Mouse (Mus musculus): ENCODE measurements around the gene Phb2. TPM values are rescaled to one million over a fixed set of nuclear protein-coding genes. Genes with fewer than 3 reads are reported as not detected.
A peak's percentile ranks its signal among the peaks of the same experiment; 100 is the strongest.

Phb2 gene
- polyA plus RNA-seq, 1 experiment from 2014 or later: 308 TPM

GRCm38 (mm10) chr6:124744755-124745321, 32.7 kb downstream of the Phb2 start:
- Histone ChIP-seq H3K36me3 (replicated peaks; ENCODE audit: insufficient read depth, low read length) (peaks cover 9% of the 10 kb centered on the region), H3K4me1 (ENCODE audit: insufficient read depth) (peaks cover 28% of the 10 kb centered on the region), H3K4me2 (ENCODE audit: low read depth, low read length) (peak overlapping the region; percentile 96), H3K27me3 (ENCODE audit: insufficient read depth, low read length) (no peaks in the 10 kb centered on the region), H3K9ac (replicated peaks) (peak overlapping the region; percentile 26; the same call in 1 of the 2 replicates), H3K27ac (ENCODE audit: low read depth) (no peak overlapping the region), H3K9me3 (ENCODE audit: low read length) (no peaks in the 10 kb centered on the region), H3K4me3 (ENCODE audit: low read depth, low read length) (peak overlapping the region; percentile 63)
- TF ChIP-seq CTCF (IDR thresholded peaks at IDR 0.05; ENCODE audit: low read depth): no peak
- TF ChIP-seq EP300 (IDR thresholded peaks at IDR 0.05; ENCODE audit: low read depth): no peak
- no peak for ATAC-seq
- no peak for DNase-seq
- WGBS (ENCODE audit: insufficient replicate concordance): 72% methylated on average over 26 of the region's 26 CpGs

- Histone ChIP-seq H3K4me3 (ENCODE audit: low read depth, low read length) (peak overlapping the region; percentile 63), H3K4me1 (ENCODE audit: insufficient read depth) (peaks cover 21% of the 10 kb centered on the region), H3K27ac (ENCODE audit: low read depth) (peak overlapping the region; percentile 91), H3K9ac (replicated peaks) (peak overlapping the region; percentile 82), H3K9me3 (ENCODE audit: low read length) (no peaks in the 10 kb centered on the region), H3K27me3 (ENCODE audit: insufficient read depth, low read length) (no peaks in the 10 kb centered on the region), H3K36me3 (replicated peaks; ENCODE audit: insufficient read depth, low read length) (peaks cover 9% of the 10 kb centered on the region), H3K4me2 (ENCODE audit: low read depth, low read length) (peak overlapping the region; percentile 96)
- under 1% methylated on average over 85 of the region's 85 CpGs for WGBS (ENCODE audit: insufficient replicate concordance)
- DNase-seq (peak; percentile 95), ATAC-seq (peak; percentile 88)
- TF ChIP-seq CTCF (IDR thresholded peaks at IDR 0.05; ENCODE audit: low read depth) (peak; percentile 96), EP300 (IDR thresholded peaks at IDR 0.05; ENCODE audit: low read depth) (no peak)
These were observed 33.6 kb downstream of the Phb2 start for GRCm38 (mm10) chr6:124745490-124746295.

- DNase-seq (no peak), ATAC-seq (no peak)
- Histone ChIP-seq H3K4me3 (ENCODE audit: low read depth, low read length) (peak overlapping the region; percentile 63), H3K4me1 (ENCODE audit: insufficient read depth) (peaks cover 22% of the 10 kb centered on the region), H3K27me3 (ENCODE audit: insufficient read depth, low read length) (no peaks in the 10 kb centered on the region), H3K9me3 (ENCODE audit: low read length) (no peaks in the 10 kb centered on the region), H3K9ac (replicated peaks) (peak overlapping the region; percentile 82), H3K4me2 (ENCODE audit: low read depth, low read length) (peak overlapping the region; percentile 96), H3K36me3 (replicated peaks; ENCODE audit: insufficient read depth, low read length) (peaks cover 9% of the 10 kb centered on the region), H3K27ac (ENCODE audit: low read depth) (peak overlapping the region; percentile 91)
- TF ChIP-seq CTCF (IDR thresholded peaks at IDR 0.05; ENCODE audit: low read depth) (no peak), EP300 (IDR thresholded peaks at IDR 0.05; ENCODE audit: low read depth) (no peak)
- 27% methylated on average over 8 of the region's 8 CpGs for WGBS (ENCODE audit: insufficient replicate concordance)
These were observed 34.1 kb downstream of the Phb2 start for GRCm38 (mm10) chr6:124746296-124746605.

GRCm38 (mm10) chr6:124746654-124747632, 34.8 kb downstream of the Phb2 start:
- TF ChIP-seq EP300 (IDR thresholded peaks at IDR 0.05; ENCODE audit: low read depth): no peak
- no peak for TF ChIP-seq CTCF (IDR thresholded peaks at IDR 0.05; ENCODE audit: low read depth)
- peak overlapping the region; percentile 82 for H3K9ac ChIP-seq (replicated peaks)
- H3K36me3 ChIP-seq (replicated peaks; ENCODE audit: insufficient read depth, low read length): peaks cover 9% of the 10 kb centered on the region
- peaks cover 19% of the 10 kb centered on the region for H3K4me1 ChIP-seq (ENCODE audit: insufficient read depth)
- ATAC-seq (no peak), DNase-seq (no peak)
- 82% methylated on average over 7 of the region's 7 CpGs for WGBS (ENCODE audit: insufficient replicate concordance)
- H3K4me2 ChIP-seq (ENCODE audit: low read depth, low read length): peak overlapping the region; percentile 96
- H3K9me3 ChIP-seq (ENCODE audit: low read length): no peaks in the 10 kb centered on the region
- no peak overlapping the region for H3K27ac ChIP-seq (ENCODE audit: low read depth)
- no peak overlapping the region; the same call in 1 of the 2 replicates for H3K4me3 ChIP-seq (ENCODE audit: low read depth, low read length)
- H3K27me3 ChIP-seq (ENCODE audit: insufficient read depth, low read length): no peaks in the 10 kb centered on the region

GRCm38 (mm10) chr6:124750405-124750804, 38.3 kb downstream of the Phb2 start:
- no peak overlapping the region for H3K9ac ChIP-seq (replicated peaks)
- H3K4me2 ChIP-seq (ENCODE audit: low read depth, low read length): no peak overlapping the region
- no peak overlapping the region for H3K27ac ChIP-seq (ENCODE audit: low read depth)
- DNase-seq (no peak), ATAC-seq (no peak)
- peaks cover 19% of the 10 kb centered on the region for H3K4me1 ChIP-seq (ENCODE audit: insufficient read depth)
- H3K9me3 ChIP-seq (ENCODE audit: low read length): no peaks in the 10 kb centered on the region
- WGBS (ENCODE audit: insufficient replicate concordance): 77% methylated on average over 8 of the region's 8 CpGs
- TF ChIP-seq EP300 (IDR thresholded peaks at IDR 0.05; ENCODE audit: low read depth) (no peak), CTCF (IDR thresholded peaks at IDR 0.05; ENCODE audit: low read depth) (no peak)
- peaks cover 4% of the 10 kb centered on the region for H3K36me3 ChIP-seq (replicated peaks; ENCODE audit: insufficient read depth, low read length)
- H3K27me3 ChIP-seq (ENCODE audit: insufficient read depth, low read length): peaks cover 5% of the 10 kb centered on the region; the same call in 1 of the 2 replicates
- no peak overlapping the region for H3K4me3 ChIP-seq (ENCODE audit: low read depth, low read length)

Data from liver, postnatal 0 days (tissue).